Mouse (Mus musculus) intestine, embryonic 16.5 days (tissue): ENCODE results near the gene Grin2c. TPM values are rescaled to one million over a fixed set of nuclear protein-coding genes. Genes with fewer than 3 reads are reported as not detected.
A peak's percentile ranks its signal among the peaks of the same experiment; 100 is the strongest.

ENCODE experiments used
- ATAC-seq: fragments of 200-750 bp; cut with Nextera tagmentation; 2 replicates; pipeline ENCODE4 v1.8.0; 2017; ENCODE audit warnings: moderate TSS enrichment, moderate library complexity
- H3K27ac ChIP-seq: fragments of 300-500 bp; sonication (generic); 2 replicates; pipeline ENCODE4 v1.5.1; 2014; ENCODE audit warnings: mild to moderate bottlenecking, low read length
- H3K27me3 ChIP-seq: fragments of 300-500 bp; sonication (generic); replicated peaks from 2 replicates; pipeline ENCODE4 v1.6.1; 2014; ENCODE audit warnings: low read length, control low read depth, mixed read lengths; ENCODE audit not compliant: control insufficient read depth, insufficient read depth
- H3K36me3 ChIP-seq: fragments of 300-500 bp; sonication (generic); 2 replicates; pipeline ENCODE4 v1.6.1; 2014; ENCODE audit warnings: low read length, control low read depth; ENCODE audit not compliant: control insufficient read depth, insufficient read depth
- H3K4me1 ChIP-seq: fragments of 300-500 bp; sonication (generic); 2 replicates; pipeline ENCODE4 v1.6.1; 2014; ENCODE audit warnings: low read length, control low read depth, mixed read lengths; ENCODE audit not compliant: control insufficient read depth, insufficient read depth
- H3K4me2 ChIP-seq: fragments of 300-500 bp; sonication (generic); 2 replicates; pipeline ENCODE4 v1.6.1; 2014; ENCODE audit warnings: low read depth, low read length, control low read depth
- H3K4me3 ChIP-seq: fragments of 300-500 bp; sonication (generic); 2 replicates; pipeline ENCODE4 v1.5.1; 2014; ENCODE audit warnings: mild to moderate bottlenecking, low read length
- H3K9ac ChIP-seq: fragments of 300-500 bp; sonication (generic); 2 replicates; pipeline ENCODE4 v1.6.1; 2014; ENCODE audit warnings: low read depth, low read length
- H3K9me3 ChIP-seq: fragments of 300-500 bp; sonication (generic); 2 replicates; pipeline ENCODE4 v1.6.1; 2016; ENCODE audit warnings: low read length, control low read depth; ENCODE audit not compliant: control insufficient read depth
- WGBS: fragments of 180-500 bp; shearing (Covaris S2); extraction: QIAGEN DNeasy Blood & Tissue Kit; methylation state at CpG from one replicate; pipeline ENCODE4 v1.1.7; 2014; 5-methylcytosine and 5-hydroxymethylcytosine counted together
- microRNA-seq: library from miRNA; unstranded; fragments of <30 nt; microRNA quantifications from one replicate; pipeline ENCODE4, GENCODE M21; 2016
- polyA plus RNA-seq: library from polyadenylated mRNA; unstranded; fragments of >200 nt; fragmentation: Nextera tagmentation; extraction: Ambion mirVana; gene quantifications from 2 replicates; pipeline ENCODE4 v1.2.1, GENCODE M21; 2015

Grin2c gene
- polyA plus RNA-seq, 1 experiment from 2014 or later, result 0.06 TPM

GRCm38 (mm10) chr11:115202756-115203155, 64.3 kb downstream of the Grin2c start:
- Histone ChIP-seq H3K4me3 (no peak overlapping the region), H3K4me2 (no peak overlapping the region), H3K27me3 (no peaks in the 10 kb centered on the region), H3K27ac (no peak overlapping the region), H3K9me3 (no peaks in the 10 kb centered on the region), H3K9ac (no peak overlapping the region), H3K36me3 (0 out of 2 replicates have a peak, but pooled peaks cover 3% of the 10 kb centered on the region), H3K4me1 (no peaks in the 10 kb centered on the region)
- ATAC-seq, result no peak
- 93% methylated on average over 9 of the region's 9 CpGs for WGBS

GRCm38 (mm10) chr11:115202316-115202715, 64.7 kb downstream of the Grin2c start:
- H3K36me3 ChIP-seq, result 0 out of 2 replicates have a peak, but pooled peaks cover 3% of the 10 kb centered on the region
- 12% methylated on average over 12 of the region's 12 CpGs for WGBS

GRCm38 (mm10) chr11:115200520-115200919, 66.5 kb downstream of the Grin2c start:
- no peak for ATAC-seq
- H3K4me3 ChIP-seq, result no peak overlapping the region
- H3K4me2 ChIP-seq, result no peak overlapping the region
- no peaks in the 10 kb centered on the region for H3K4me1 ChIP-seq
- H3K9ac ChIP-seq, result no peak overlapping the region
- 93% methylated on average over 4 of the region's 4 CpGs for WGBS
- no peaks in the 10 kb centered on the region for H3K27me3 ChIP-seq
- H3K27ac ChIP-seq, result no peak overlapping the region
- no peaks in the 10 kb centered on the region for H3K9me3 ChIP-seq
- 0 out of 2 replicates have a peak, but pooled peaks cover 3% of the 10 kb centered on the region for H3K36me3 ChIP-seq

More at GRCm38 (mm10) chr11:115202316-115202715, 64.7 kb downstream of the Grin2c start:
- H3K4me3 ChIP-seq, result no peak overlapping the region
- H3K9ac ChIP-seq, result no peak overlapping the region
- H3K4me1 ChIP-seq, result no peaks in the 10 kb centered on the region
- peak; percentile 81 for ATAC-seq
- H3K27ac ChIP-seq, result no peak overlapping the region
- H3K4me2 ChIP-seq, result no peak overlapping the region
- no peaks in the 10 kb centered on the region for H3K9me3 ChIP-seq
- no peaks in the 10 kb centered on the region for H3K27me3 ChIP-seq

Small RNA genes within 50 kb of the gene (microRNA-seq; reads per million reads assigned to microRNA genes)
- not detected for gene Gm25837

Other genes starting within 250 kb of the Grin2c start
- gene Cd300ld4, start 240.2 kb downstream of the Grin2c start, polyA plus RNA-seq, result not detected in 2 replicates
- gene Cd300ld5, start 229.5 kb downstream of the Grin2c start, polyA plus RNA-seq, result not detected in 2 replicates
- not detected in 2 replicates for gene Cd300ld3, start 218.8 kb downstream of the Grin2c start, polyA plus RNA-seq
- 0.12 and 0.42 TPM in 2 replicates for gene Cd300e, start 205.1 kb downstream of the Grin2c start, polyA plus RNA-seq
- 4.0 and 4.2 TPM in 2 replicates for gene Rab37, start 175.8 kb downstream of the Grin2c start, polyA plus RNA-seq
- 1.2 and 1.6 TPM in 2 replicates for gene Cd300lf, start 133.3 kb downstream of the Grin2c start, polyA plus RNA-seq
- 380 and 424 TPM in 2 replicates for gene Slc9a3r1, start 103.9 kb downstream of the Grin2c start, polyA plus RNA-seq
- gene Tmem104, start 79.8 kb downstream of the Grin2c start, polyA plus RNA-seq, result 11.6 and 13.2 TPM in 2 replicates
- gene Nat9, start 79.4 kb downstream of the Grin2c start, polyA plus RNA-seq, result 24.9 and 26.5 TPM in 2 replicates
- gene Fdxr, start 9.8 kb upstream of the Grin2c start, polyA plus RNA-seq, result 21.7 and 22.9 TPM in 2 replicates
- gene Fads6, start 30.4 kb upstream of the Grin2c start, polyA plus RNA-seq, result 1.2 and 1.5 TPM in 2 replicates
- 0.11 TPM in 1 of 2 replicates, not detected in the other for gene Otop2, start 39.9 kb upstream of the Grin2c start, polyA plus RNA-seq
- 0.06 and 0.11 TPM in 2 replicates for gene Ush1g, start 54.8 kb upstream of the Grin2c start, polyA plus RNA-seq
- 1.5 and 2.1 TPM in 2 replicates for gene Otop3, start 67.5 kb upstream of the Grin2c start, polyA plus RNA-seq
- gene Hid1, start 100.5 kb upstream of the Grin2c start, polyA plus RNA-seq, result 20.5 and 22.0 TPM in 2 replicates
- 4.6 and 5.1 TPM in 2 replicates for gene Cdr2l, start 114.7 kb upstream of the Grin2c start, polyA plus RNA-seq
- gene Mrpl58, start 136.5 kb upstream of the Grin2c start, polyA plus RNA-seq, result 180 and 194 TPM in 2 replicates
- gene Atp5h, start 152.7 kb upstream of the Grin2c start, polyA plus RNA-seq, result 985 and 1,025 TPM in 2 replicates
- 2.8 and 3.5 TPM in 2 replicates for gene Kctd2, start 152.9 kb upstream of the Grin2c start, polyA plus RNA-seq
- gene Trim80, start 173.3 kb upstream of the Grin2c start, polyA plus RNA-seq, result 1.1 and 1.4 TPM in 2 replicates
- 3.0 and 3.1 TPM in 2 replicates for gene Slc16a5, start 195.2 kb upstream of the Grin2c start, polyA plus RNA-seq
- 8.0 and 9.2 TPM in 2 replicates for gene Armc7, start 208.4 kb upstream of the Grin2c start, polyA plus RNA-seq
- gene Nt5c, start 224.6 kb upstream of the Grin2c start, polyA plus RNA-seq, result 166 and 174 TPM in 2 replicates
- gene Jpt1, start 247.1 kb upstream of the Grin2c start, polyA plus RNA-seq, result 454 and 496 TPM in 2 replicates